Mouse (Mus musculus) bone marrow, adult 2 months (tissue): ENCODE measurements around the gene Nr3c2.

Experiments used
- CTCF ChIP-seq: fragments of 200-500 bp; IDR thresholded peaks from 2 replicates; pipeline ENCODE4 v1.5.1; 2011; ENCODE audit warnings: low read length, control low read depth; ENCODE audit not compliant: control insufficient read depth, insufficient read depth
- POLR2A ChIP-seq: fragments of 200-500 bp; IDR thresholded peaks from 2 replicates; pipeline ENCODE4 v1.6.1; 2011; ENCODE audit warnings: low read depth, mild to moderate bottlenecking, control low read depth, low read length, borderline replicate concordance; ENCODE audit not compliant: control insufficient read depth

GRCm38 (mm10) chr8:77041214-77041613 lies 142.0 kb downstream of the Nr3c2 start:
- no peak for TF ChIP-seq CTCF
- TF ChIP-seq POLR2A, result no peak
